Mouse (Mus musculus) lung, postnatal 0 days (tissue): ENCODE results near the gene Lyrm9. TPM values are rescaled to one million over a fixed set of nuclear protein-coding genes. Genes with fewer than 3 reads are reported as not detected.

Source experiments
- ATAC-seq: fragments of 200-750 bp; cut with Nextera tagmentation; 2 replicates; pipeline ENCODE4 v1.8.0; 2017; ENCODE audit warnings: moderate library complexity
- DNase-seq: peaks from one replicate; pipeline ENCODE4 v3.0.0-alpha.2; 2016; ENCODE audit warnings: low spot score
- H3K27ac ChIP-seq: fragments of 300-500 bp; sonication (generic); 2 replicates; pipeline ENCODE4 v1.5.1; 2014; ENCODE audit warnings: antibody characterized with exemption, mild to moderate bottlenecking, low read length, mixed read lengths
- H3K27me3 ChIP-seq: fragments of 300-500 bp; sonication (generic); replicated peaks from 2 replicates; pipeline ENCODE4 v1.6.1; 2014; ENCODE audit warnings: low read length, mixed read lengths; ENCODE audit not compliant: insufficient read depth
- H3K36me3 ChIP-seq: fragments of 300-500 bp; sonication (generic); 2 replicates; pipeline ENCODE4 v1.6.1; 2014; ENCODE audit warnings: low read length, mixed read lengths; ENCODE audit not compliant: insufficient read depth
- H3K4me1 ChIP-seq: fragments of 300-500 bp; sonication (generic); 2 replicates; pipeline ENCODE4 v1.6.1; 2014; ENCODE audit warnings: antibody characterized with exemption, low read depth, low read length, mixed read lengths; ENCODE audit not compliant: insufficient read depth
- H3K4me2 ChIP-seq: fragments of 300-500 bp; sonication (generic); replicated peaks from 2 replicates; pipeline ENCODE4 v1.6.1; 2014; ENCODE audit warnings: low read depth, mild to moderate bottlenecking, low read length, moderate library complexity, mixed read lengths
- H3K4me3 ChIP-seq: fragments of 300-500 bp; sonication (generic); 2 replicates; pipeline ENCODE4 v1.5.1; 2014; ENCODE audit warnings: low read depth, low read length
- H3K9ac ChIP-seq: fragments of 300-500 bp; sonication (generic); replicated peaks from 2 replicates; pipeline ENCODE4 v1.6.1; 2014; ENCODE audit warnings: low read depth, mild to moderate bottlenecking
- H3K9me3 ChIP-seq: fragments of 300-500 bp; sonication (generic); 2 replicates; pipeline ENCODE4 v1.6.1; 2016; ENCODE audit warnings: low read length, mixed read lengths
- CTCF ChIP-seq: IDR thresholded peaks from 2 replicates; pipeline ENCODE4 v1.5.1; 2016; ENCODE audit warnings: antibody characterized with exemption, mild to moderate bottlenecking
- EP300 ChIP-seq: IDR thresholded peaks from 2 replicates; pipeline ENCODE4 v1.6.1; 2016; ENCODE audit warnings: antibody characterized with exemption, mild to moderate bottlenecking, control low read depth
- WGBS: fragments of 180-500 bp; shearing (Covaris S2); extraction: QIAGEN DNeasy Blood & Tissue Kit; methylation state at CpG from one replicate; pipeline ENCODE4 v1.1.7; 2014; 5-methylcytosine and 5-hydroxymethylcytosine counted together
- polyA plus RNA-seq: library from polyadenylated mRNA; unstranded; fragments of >200 nt; fragmentation: Nextera tagmentation; extraction: Ambion mirVana; gene quantifications from 2 replicates; pipeline ENCODE4 v1.2.1, GENCODE M21; 2015

Gene Lyrm9
- polyA plus RNA-seq, 1 experiment from 2014 or later, result 5.7 TPM

- Histone ChIP-seq H3K4me1 (no peaks in the 10 kb centered on the region), H3K36me3 (no peaks in the 10 kb centered on the region), H3K9ac (no peak overlapping the region), H3K27me3 (no peaks in the 10 kb centered on the region), H3K4me2 (no peak overlapping the region), H3K9me3 (no peaks in the 10 kb centered on the region), H3K4me3 (no peak overlapping the region), H3K27ac (no peak overlapping the region)
- peak; percentile 15 for DNase-seq
- ATAC-seq, result no peak
- WGBS, result 48% methylated on average over 6 of the region's 6 CpGs
- TF ChIP-seq CTCF, result no peak
- TF ChIP-seq EP300, result no peak
Measured at GRCm38 (mm10) chr11:78807341-78808108, 18.9 kb upstream of the Lyrm9 start.

GRCm38 (mm10) chr11:78809398-78809797, 17.0 kb upstream of the Lyrm9 start:
- DNase-seq (peak; percentile 37), ATAC-seq (no peak)
- H3K9ac ChIP-seq, result no peak overlapping the region

GRCm38 (mm10) chr11:78814461-78814941, 11.9 kb upstream of the Lyrm9 start:
- no peak overlapping the region for H3K27ac ChIP-seq
- no peak overlapping the region for H3K9ac ChIP-seq
- no peaks in the 10 kb centered on the region for H3K9me3 ChIP-seq
- TF ChIP-seq EP300 (no peak), CTCF (no peak)
- H3K36me3 ChIP-seq, result no peaks in the 10 kb centered on the region
- no peak for DNase-seq
- WGBS, result 44% methylated on average over 7 of the region's 7 CpGs
- no peaks in the 10 kb centered on the region for H3K4me1 ChIP-seq
- H3K4me3 ChIP-seq, result no peak overlapping the region
- no peak overlapping the region for H3K4me2 ChIP-seq
- ATAC-seq, result no peak
- no peaks in the 10 kb centered on the region for H3K27me3 ChIP-seq

More at GRCm38 (mm10) chr11:78809398-78809797, 17.0 kb upstream of the Lyrm9 start:
- H3K4me1 ChIP-seq, result no peaks in the 10 kb centered on the region
- H3K27me3 ChIP-seq, result no peaks in the 10 kb centered on the region
- H3K36me3 ChIP-seq, result no peaks in the 10 kb centered on the region
- H3K4me3 ChIP-seq, result no peak overlapping the region
- no peaks in the 10 kb centered on the region for H3K9me3 ChIP-seq
- no peak overlapping the region for H3K4me2 ChIP-seq
- no peak for TF ChIP-seq CTCF
- TF ChIP-seq EP300, result no peak
- H3K27ac ChIP-seq, result no peak overlapping the region

- TF ChIP-seq EP300 (no peak), CTCF (no peak)
- Histone ChIP-seq H3K9ac (no peak overlapping the region), H3K4me3 (no peak overlapping the region), H3K4me1 (no peaks in the 10 kb centered on the region), H3K9me3 (no peaks in the 10 kb centered on the region), H3K27me3 (no peaks in the 10 kb centered on the region), H3K4me2 (no peak overlapping the region), H3K36me3 (no peaks in the 10 kb centered on the region), H3K27ac (no peak overlapping the region)
- ATAC-seq (no peak), DNase-seq (no peak)
- 73% methylated on average over 14 of the region's 14 CpGs for WGBS
Measured at GRCm38 (mm10) chr11:78815986-78816792, 10.2 kb upstream of the Lyrm9 start.

GRCm38 (mm10) chr11:78817311-78818022, 8.9 kb upstream of the Lyrm9 start:
- no peaks in the 10 kb centered on the region for H3K36me3 ChIP-seq
- H3K4me3 ChIP-seq, result no peak overlapping the region
- 78% methylated on average over 11 of the region's 11 CpGs for WGBS
- no peak overlapping the region for H3K27ac ChIP-seq
- DNase-seq, result no peak
- no peaks in the 10 kb centered on the region for H3K4me1 ChIP-seq
- no peak for ATAC-seq
- no peaks in the 10 kb centered on the region for H3K27me3 ChIP-seq
- no peak overlapping the region for H3K4me2 ChIP-seq
- no peaks in the 10 kb centered on the region for H3K9me3 ChIP-seq
- TF ChIP-seq EP300 (no peak), CTCF (no peak)
- H3K9ac ChIP-seq, result no peak overlapping the region
